Mouse (Mus musculus): ENCODE data around the gene Traf3ip1. TPM values are rescaled to one million over a fixed set of nuclear protein-coding genes. Genes with fewer than 3 reads are reported as not detected.

Gene Traf3ip1
- polyA plus RNA-seq, 1 experiment from 2014 or later: 4.4 TPM

GRCm38 (mm10) chr1:91543974-91544373, 49.5 kb downstream of the Traf3ip1 start:
- Histone ChIP-seq H3K4me3 (ENCODE audit: low read depth, low read length) (peak overlapping the region; percentile 5; the same call in 1 of the 2 replicates), H3K9ac (ENCODE audit: low read depth, low read length) (peak overlapping the region; percentile 2; the same call in 1 of the 2 replicates), H3K36me3 (ENCODE audit: control insufficient read depth, insufficient read depth, low read length) (peaks cover 22% of the 10 kb centered on the region), H3K9me3 (ENCODE audit: control insufficient read depth, low read length) (no peaks in the 10 kb centered on the region), H3K27ac (ENCODE audit: low read depth, low read length) (peak overlapping the region; percentile 66; the same call in 1 of the 2 replicates), H3K4me1 (replicated peaks; ENCODE audit: control insufficient read depth, insufficient read depth, low read length) (peaks cover 38% of the 10 kb centered on the region), H3K27me3 (replicated peaks; ENCODE audit: control insufficient read depth, insufficient read depth, low read length) (no peaks in the 10 kb centered on the region), H3K4me2 (peak overlapping the region; percentile 43)
- 52% methylated on average over 4 of the region's 4 CpGs for WGBS
- DNase-seq (ENCODE audit: low spot score): no peak
- no peak; the same call in 1 of the 2 replicates for ATAC-seq (replicated peaks; ENCODE audit: low FRiP score)

DNA sequence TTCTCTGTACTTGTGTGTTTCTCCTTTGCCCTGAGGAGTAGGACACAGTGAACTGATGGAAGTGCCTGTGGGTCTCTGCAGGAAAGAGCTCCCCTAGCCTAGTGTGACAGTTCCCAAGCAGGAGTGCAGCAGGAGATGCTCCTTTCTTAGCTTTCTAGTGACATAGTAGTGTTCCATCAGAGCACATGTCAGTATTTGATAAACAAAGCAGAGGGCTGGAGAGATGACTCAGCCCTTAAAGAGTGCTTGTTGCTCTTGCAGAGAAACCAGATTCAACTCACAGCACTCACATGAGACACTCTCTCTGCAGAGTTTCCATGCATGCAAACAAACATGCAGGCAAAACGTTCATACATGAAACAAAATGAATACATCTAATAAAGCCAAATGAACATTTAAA, 50.8 kb downstream of the Traf3ip1 start:
- Histone ChIP-seq H3K9me3 (ENCODE audit: control insufficient read depth, low read length) (no peaks in the 10 kb centered on the region), H3K4me3 (ENCODE audit: low read depth, low read length) (no peak overlapping the region), H3K9ac (ENCODE audit: low read depth, low read length) (no peak overlapping the region), H3K4me2 (peak overlapping the region; percentile 43), H3K36me3 (ENCODE audit: control insufficient read depth, insufficient read depth, low read length) (peaks cover 22% of the 10 kb centered on the region), H3K27me3 (replicated peaks; ENCODE audit: control insufficient read depth, insufficient read depth, low read length) (no peaks in the 10 kb centered on the region), H3K27ac (ENCODE audit: low read depth, low read length) (peak overlapping the region; percentile 66), H3K4me1 (replicated peaks; ENCODE audit: control insufficient read depth, insufficient read depth, low read length) (peaks cover 33% of the 10 kb centered on the region)
- ATAC-seq (replicated peaks; ENCODE audit: low FRiP score) (no peak), DNase-seq (ENCODE audit: low spot score) (no peak)
- 68% methylated on average over 1 of the region's 1 CpGs for WGBS

DNA sequence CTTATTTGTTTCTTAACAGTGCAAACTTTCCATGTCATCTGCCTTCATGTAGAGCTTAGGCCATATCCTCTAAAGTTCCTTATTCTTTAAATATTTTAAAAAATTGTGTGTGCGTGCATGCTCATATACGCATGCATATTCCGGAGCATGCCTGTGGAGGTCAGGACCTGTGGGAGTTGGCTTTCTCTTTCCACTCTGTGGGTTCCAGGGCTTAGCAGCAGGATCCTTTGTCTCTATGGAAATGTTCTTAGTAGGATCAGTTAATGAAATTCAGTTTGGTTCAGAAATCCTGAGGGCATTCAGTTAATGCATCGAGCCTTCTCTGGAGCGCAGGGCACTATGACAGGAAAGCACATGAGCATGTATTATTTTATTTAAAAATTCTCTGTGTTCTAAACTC, 53.1 kb downstream of the Traf3ip1 start:
- Histone ChIP-seq H3K36me3 (ENCODE audit: control insufficient read depth, insufficient read depth, low read length) (peaks cover 31% of the 10 kb centered on the region), H3K4me1 (replicated peaks; ENCODE audit: control insufficient read depth, insufficient read depth, low read length) (peaks cover 21% of the 10 kb centered on the region), H3K4me2 (no peak overlapping the region), H3K9ac (ENCODE audit: low read depth, low read length) (no peak overlapping the region), H3K9me3 (ENCODE audit: control insufficient read depth, low read length) (no peaks in the 10 kb centered on the region), H3K27me3 (replicated peaks; ENCODE audit: control insufficient read depth, insufficient read depth, low read length) (no peaks in the 10 kb centered on the region), H3K27ac (ENCODE audit: low read depth, low read length) (no peak overlapping the region), H3K4me3 (ENCODE audit: low read depth, low read length) (no peak overlapping the region)
- 97% methylated on average over 5 of the region's 5 CpGs for WGBS
- no peak for ATAC-seq (replicated peaks; ENCODE audit: low FRiP score)
- DNase-seq (ENCODE audit: low spot score): no peak

DNA sequence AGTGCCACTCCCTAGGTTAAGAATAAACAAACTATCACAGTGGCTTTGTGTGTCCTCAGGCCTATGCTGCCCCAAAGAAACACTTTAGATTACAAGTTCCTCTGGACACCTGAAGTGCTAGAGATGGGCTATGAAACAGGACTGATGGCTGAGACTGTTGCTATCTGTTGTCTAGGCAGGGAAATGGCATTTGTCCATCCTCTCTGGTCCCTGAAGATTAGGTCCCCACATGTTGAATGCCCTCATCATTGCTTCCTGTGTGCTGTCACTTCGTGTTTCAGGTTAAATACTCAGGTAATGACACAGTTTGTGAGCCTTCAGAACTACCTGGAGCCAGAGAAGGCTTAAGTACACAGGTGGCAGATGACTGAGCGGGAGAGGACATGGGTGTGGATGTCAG, 54.6 kb downstream of the Traf3ip1 start:
- peaks cover 14% of the 10 kb centered on the region for H3K4me1 ChIP-seq (replicated peaks; ENCODE audit: control insufficient read depth, insufficient read depth, low read length)
- no peak overlapping the region for H3K27ac ChIP-seq (ENCODE audit: low read depth, low read length)
- no peaks in the 10 kb centered on the region for H3K27me3 ChIP-seq (replicated peaks; ENCODE audit: control insufficient read depth, insufficient read depth, low read length)
- no peak overlapping the region for H3K4me3 ChIP-seq (ENCODE audit: low read depth, low read length)
- no peak overlapping the region for H3K9ac ChIP-seq (ENCODE audit: low read depth, low read length)
- peaks cover 34% of the 10 kb centered on the region for H3K36me3 ChIP-seq (ENCODE audit: control insufficient read depth, insufficient read depth, low read length)
- no peak for DNase-seq (ENCODE audit: low spot score)
- no peak overlapping the region for H3K4me2 ChIP-seq
- ATAC-seq (replicated peaks; ENCODE audit: low FRiP score): no peak
- WGBS: 74% methylated on average over 2 of the region's 2 CpGs
- H3K9me3 ChIP-seq (ENCODE audit: control insufficient read depth, low read length): no peaks in the 10 kb centered on the region

DNA sequence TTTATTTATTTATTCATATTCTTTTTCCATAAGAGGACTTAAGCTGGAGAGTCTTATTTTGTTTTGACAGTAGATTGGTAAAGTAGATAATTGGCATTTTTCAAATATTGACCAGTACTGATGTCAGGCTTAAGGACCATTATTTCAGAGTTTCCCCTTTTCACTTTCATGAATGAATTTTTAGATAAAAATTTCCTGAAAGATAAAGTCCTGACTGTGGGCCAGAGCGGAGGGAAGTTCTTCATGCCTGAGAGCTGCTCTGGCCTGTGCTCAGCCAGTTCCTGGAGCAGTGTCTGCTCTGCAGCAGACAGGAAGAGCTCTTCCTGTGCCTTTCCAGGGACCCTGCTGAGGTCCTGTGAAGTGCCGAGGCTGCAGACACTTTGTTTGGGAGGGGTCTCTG, 62.7 kb downstream of the Traf3ip1 start:
- Histone ChIP-seq H3K9me3 (ENCODE audit: control insufficient read depth, low read length) (no peaks in the 10 kb centered on the region), H3K9ac (ENCODE audit: low read depth, low read length) (no peak overlapping the region), H3K27me3 (replicated peaks; ENCODE audit: control insufficient read depth, insufficient read depth, low read length) (no peaks in the 10 kb centered on the region), H3K4me3 (ENCODE audit: low read depth, low read length) (no peak overlapping the region), H3K4me1 (replicated peaks; ENCODE audit: control insufficient read depth, insufficient read depth, low read length) (no peaks in the 10 kb centered on the region), H3K27ac (ENCODE audit: low read depth, low read length) (no peak overlapping the region), H3K4me2 (no peak overlapping the region), H3K36me3 (ENCODE audit: control insufficient read depth, insufficient read depth, low read length) (peaks cover 28% of the 10 kb centered on the region)
- ATAC-seq (replicated peaks; ENCODE audit: low FRiP score) (no peak), DNase-seq (ENCODE audit: low spot score) (no peak)
- 55% methylated on average over 2 of the region's 2 CpGs for WGBS

DNA sequence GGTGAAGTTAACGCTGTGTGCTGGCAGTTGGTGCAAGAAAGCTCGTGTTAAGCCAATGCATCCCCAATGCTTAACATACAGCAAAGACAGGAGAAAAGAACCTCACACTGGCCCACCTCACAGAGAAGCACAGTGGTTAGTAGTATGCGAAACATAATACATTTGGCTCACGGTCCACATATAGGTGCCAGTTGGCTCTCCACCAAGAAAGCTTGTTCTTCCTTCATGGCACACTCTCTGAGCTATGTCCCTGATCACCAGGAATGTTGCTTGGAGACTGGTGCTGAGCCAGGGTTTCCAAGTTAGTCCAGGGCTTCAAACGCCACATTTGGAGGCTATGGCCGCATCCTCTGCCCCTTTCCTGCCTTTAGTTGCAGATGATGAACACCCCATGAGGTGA, 66.8 kb downstream of the Traf3ip1 start:
- Histone ChIP-seq H3K4me2 (no peak overlapping the region), H3K9ac (ENCODE audit: low read depth, low read length) (no peak overlapping the region), H3K36me3 (ENCODE audit: control insufficient read depth, insufficient read depth, low read length) (peaks cover 5% of the 10 kb centered on the region), H3K27me3 (replicated peaks; ENCODE audit: control insufficient read depth, insufficient read depth, low read length) (no peaks in the 10 kb centered on the region), H3K4me3 (ENCODE audit: low read depth, low read length) (no peak overlapping the region), H3K27ac (ENCODE audit: low read depth, low read length) (no peak overlapping the region), H3K9me3 (ENCODE audit: control insufficient read depth, low read length) (no peaks in the 10 kb centered on the region), H3K4me1 (replicated peaks; ENCODE audit: control insufficient read depth, insufficient read depth, low read length) (no peaks in the 10 kb centered on the region)
- ATAC-seq (replicated peaks; ENCODE audit: low FRiP score): no peak
- no peak for DNase-seq (ENCODE audit: low spot score)
- WGBS: 82% methylated on average over 6 of the region's 6 CpGs

GRCm38 (mm10) chr1:91562977-91563590, 68.6 kb downstream of the Traf3ip1 start:
- H3K9ac ChIP-seq (ENCODE audit: low read depth, low read length): no peak overlapping the region
- no peak overlapping the region for H3K27ac ChIP-seq (ENCODE audit: low read depth, low read length)
- peaks cover 2% of the 10 kb centered on the region; the same call in 1 of the 2 replicates for H3K36me3 ChIP-seq (ENCODE audit: control insufficient read depth, insufficient read depth, low read length)
- DNase-seq (ENCODE audit: low spot score) (no peak), ATAC-seq (replicated peaks; ENCODE audit: low FRiP score) (no peak)
- no peak overlapping the region for H3K4me3 ChIP-seq (ENCODE audit: low read depth, low read length)
- 80% methylated on average over 4 of the region's 4 CpGs for WGBS
- no peak overlapping the region for H3K4me2 ChIP-seq
- no peaks in the 10 kb centered on the region for H3K4me1 ChIP-seq (replicated peaks; ENCODE audit: control insufficient read depth, insufficient read depth, low read length)
- H3K27me3 ChIP-seq (replicated peaks; ENCODE audit: control insufficient read depth, insufficient read depth, low read length): no peaks in the 10 kb centered on the region
- H3K9me3 ChIP-seq (ENCODE audit: control insufficient read depth, low read length): no peaks in the 10 kb centered on the region

- no peak for DNase-seq (ENCODE audit: low spot score)
- no peak overlapping the region for H3K27ac ChIP-seq (ENCODE audit: low read depth, low read length)
- peaks cover under 1% of the 10 kb centered on the region; the same call in 1 of the 2 replicates for H3K36me3 ChIP-seq (ENCODE audit: control insufficient read depth, insufficient read depth, low read length)
- WGBS: 46% methylated on average over 3 of the region's 3 CpGs
- H3K27me3 ChIP-seq (replicated peaks; ENCODE audit: control insufficient read depth, insufficient read depth, low read length): no peaks in the 10 kb centered on the region
- ATAC-seq (replicated peaks; ENCODE audit: low FRiP score): no peak; the same call in 1 of the 2 replicates
- no peaks in the 10 kb centered on the region for H3K4me1 ChIP-seq (replicated peaks; ENCODE audit: control insufficient read depth, insufficient read depth, low read length)
- no peaks in the 10 kb centered on the region for H3K9me3 ChIP-seq (ENCODE audit: control insufficient read depth, low read length)
- H3K4me3 ChIP-seq (ENCODE audit: low read depth, low read length): no peak overlapping the region
- H3K9ac ChIP-seq (ENCODE audit: low read depth, low read length): no peak overlapping the region
- H3K4me2 ChIP-seq: no peak overlapping the region
Measured at GRCm38 (mm10) chr1:91564004-91564403, 69.6 kb downstream of the Traf3ip1 start.

DNA sequence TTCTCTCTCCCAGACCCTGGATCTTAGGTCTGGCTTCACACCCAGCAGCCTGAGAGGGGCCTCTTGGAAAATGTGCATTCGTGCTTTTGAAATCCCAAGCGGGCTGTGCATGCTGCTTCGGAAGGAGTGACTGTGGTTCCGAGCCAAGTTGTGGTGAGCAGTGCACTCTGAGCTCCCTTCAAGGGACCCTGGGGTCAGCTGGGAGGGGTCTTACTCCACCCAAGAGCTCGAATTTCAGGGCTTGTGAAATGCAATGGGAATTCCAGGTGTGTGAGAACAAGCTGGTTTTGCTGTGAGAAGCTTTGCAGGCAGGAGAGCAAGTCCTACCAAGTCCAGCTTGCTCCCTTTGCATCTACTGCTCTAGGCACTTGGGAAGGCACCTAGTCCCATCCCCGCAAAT, 70.2 kb downstream of the Traf3ip1 start:
- DNase-seq (ENCODE audit: low spot score) (no peak), ATAC-seq (replicated peaks; ENCODE audit: low FRiP score) (no peak)
- Histone ChIP-seq H3K27ac (ENCODE audit: low read depth, low read length) (no peak overlapping the region), H3K9me3 (ENCODE audit: control insufficient read depth, low read length) (no peaks in the 10 kb centered on the region), H3K4me2 (no peak overlapping the region), H3K27me3 (replicated peaks; ENCODE audit: control insufficient read depth, insufficient read depth, low read length) (no peaks in the 10 kb centered on the region), H3K4me3 (ENCODE audit: low read depth, low read length) (no peak overlapping the region), H3K9ac (ENCODE audit: low read depth, low read length) (no peak overlapping the region), H3K36me3 (ENCODE audit: control insufficient read depth, insufficient read depth, low read length) (no peaks in the 10 kb centered on the region), H3K4me1 (replicated peaks; ENCODE audit: control insufficient read depth, insufficient read depth, low read length) (no peaks in the 10 kb centered on the region)
- whole genome bisulfite sequencing: 67% methylated on average over 6 of the region's 6 CpGs

Data from liver, embryonic 11.5 days (tissue).